Comparison of ENCODE assay signal across 8 mouse cellular contexts in the genomic region with DNA sequence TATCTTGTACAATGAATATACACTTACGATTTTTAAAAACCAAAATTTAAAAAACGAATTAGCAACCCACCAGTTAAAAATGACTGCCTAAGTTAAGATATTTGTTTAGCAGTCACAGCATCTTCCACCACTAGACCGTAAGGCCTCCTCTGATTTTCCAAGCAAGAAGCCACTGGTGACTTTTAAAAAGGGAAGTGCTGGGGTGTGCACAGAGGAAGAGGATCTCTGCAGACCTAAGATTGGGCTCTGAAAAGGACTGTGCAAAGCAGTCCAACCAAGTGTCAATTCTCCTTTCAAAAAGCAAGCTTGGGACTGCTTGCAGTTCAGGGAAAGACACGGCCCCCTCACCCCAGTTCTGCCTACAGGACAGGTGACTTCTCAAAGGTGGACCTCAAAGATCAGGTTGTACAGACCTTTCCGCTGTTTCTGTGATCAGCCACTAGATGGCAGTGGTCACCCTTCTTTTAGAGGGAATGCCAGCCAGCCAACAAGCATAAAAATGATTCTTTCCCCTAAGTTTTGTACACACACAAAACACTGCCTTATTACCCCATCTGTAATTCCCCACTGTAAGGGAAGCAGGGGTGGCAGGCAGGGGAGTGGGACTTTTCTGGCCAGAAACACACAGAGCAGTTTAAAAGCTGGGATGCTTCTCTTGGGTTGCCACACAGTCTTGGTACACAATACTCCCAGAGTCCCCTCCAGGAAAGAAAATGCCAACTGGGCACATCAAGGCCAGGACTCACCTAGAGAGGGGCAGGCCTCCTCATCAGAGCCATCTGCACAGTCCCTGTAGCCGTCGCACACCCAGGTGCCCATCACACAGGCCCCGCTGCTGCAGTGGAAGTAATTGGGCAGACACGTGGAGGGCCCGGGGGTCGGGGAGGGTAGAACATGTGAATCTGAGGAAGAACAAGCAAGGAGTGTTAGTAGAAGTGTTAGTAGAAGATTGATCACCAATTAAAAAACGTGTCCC.
A peak's percentile ranks its signal among the peaks of the same experiment; 100 is the strongest.
DNase-seq lines count a peak whose midpoint lies in the region; ATAC-seq and TF ChIP-seq lines count a peak whose summit lies in the region.

No protein-coding gene starts in this region.

- no peak for TF ChIP-seq POLR2A in testis, adult 2 months (IDR thresholded peaks at IDR 0.05; ENCODE audit: control insufficient read depth, low read depth, low read length)
- no peak for TF ChIP-seq POLR2A in lung, adult 2 months (IDR thresholded peaks at IDR 0.05; ENCODE audit: borderline replicate concordance, extremely low read depth, low read depth, low read length)
- TF ChIP-seq POLR2A in olfactory bulb, adult 2 months (IDR thresholded peaks at IDR 0.05; ENCODE audit: insufficient read depth, low read depth, low read length): no peak

- H3K27ac ChIP-seq in testis, adult 2 months (ENCODE audit: control insufficient read depth, insufficient read depth, low read depth, low read length): no peak overlapping the region
- H3K27ac ChIP-seq in hindbrain, embryonic 12.5 days: no peak overlapping the region
- no peak overlapping the region for H3K27ac ChIP-seq in olfactory bulb, adult 2 months (ENCODE audit: insufficient read depth, low read depth, low read length)

- peak; percentile 57; the same call in 1 of the 2 replicates for TF ChIP-seq CTCF in testis, adult 2 months (IDR thresholded peaks at IDR 0.05; ENCODE audit: control insufficient read depth, insufficient read depth, insufficient replicate concordance, low read depth, low read length)
- peak; percentile 66 for TF ChIP-seq CTCF in lung, adult 2 months (IDR thresholded peaks at IDR 0.05; ENCODE audit: insufficient read depth, low read length)
- TF ChIP-seq CTCF in olfactory bulb, adult 2 months (IDR thresholded peaks at IDR 0.05; ENCODE audit: insufficient read depth, low read depth, low read length): peak; percentile 24; the same call in 1 of the 2 replicates

- 69% methylated on average over 12 of the region's 12 CpGs for WGBS in hindbrain, embryonic 12.5 days
- 62% methylated on average over 12 of the region's 12 CpGs for WGBS in lung, adult 2 months
- 70% methylated on average over 12 of the region's 12 CpGs for WGBS in olfactory bulb, adult 2 months

- no peaks in the 10 kb centered on the region for H3K4me1 ChIP-seq in testis, adult 2 months (ENCODE audit: control insufficient read depth, insufficient read depth, low read length)
- H3K4me1 ChIP-seq in hindbrain, embryonic 12.5 days: peaks cover 4% of the 10 kb centered on the region
- H3K4me1 ChIP-seq in lung, adult 2 months (ENCODE audit: control insufficient read depth, insufficient read depth, low read length): no peaks in the 10 kb centered on the region
- no peaks in the 10 kb centered on the region for H3K4me1 ChIP-seq in olfactory bulb, adult 2 months (ENCODE audit: control insufficient read depth, insufficient read depth, low read length)

- no peaks in the 10 kb centered on the region for H3K36me3 ChIP-seq in testis, adult 2 months (ENCODE audit: control insufficient read depth, insufficient read depth, low read length)
- 0 out of 2 replicates have a peak, but pooled peaks cover 8% of the 10 kb centered on the region for H3K36me3 ChIP-seq in hindbrain, embryonic 12.5 days

- peak; percentile 26 to 80 for DNase-seq in adrenal gland, adult (ENCODE audit: inconsistent age in 2 of 2, low spot score in 1 of 2)
- no peak for DNase-seq in adrenal gland, postnatal 4 days (ENCODE audit: low spot score in 2 of 2)
- no peak for DNase-seq in testis, postnatal 10 days (ENCODE audit: low spot score)
- peak; percentile 75 for DNase-seq in embryo, embryonic 10 days (ENCODE audit: low spot score)
- DNase-seq in lung, adult 2 months: peak; percentile 31

- ATAC-seq in hindbrain, embryonic 12.5 days (ENCODE audit: low FRiP score): peak; percentile 38; the same call in 1 of the 2 replicates

- no peaks in the 10 kb centered on the region for H3K27me3 ChIP-seq in testis, adult 2 months (ENCODE audit: control insufficient read depth, insufficient read depth, low read length)
- H3K27me3 ChIP-seq in hindbrain, embryonic 12.5 days: no peaks in the 10 kb centered on the region

- no peak overlapping the region for H3K9ac ChIP-seq in hindbrain, embryonic 12.5 days

- no peak overlapping the region for H3K4me2 ChIP-seq in hindbrain, embryonic 12.5 days (replicated peaks)

- H3K4me3 ChIP-seq in testis, adult 2 months (ENCODE audit: control insufficient read depth, low read depth, low read length): no peak overlapping the region
- no peak overlapping the region for H3K4me3 ChIP-seq in hindbrain, embryonic 12.5 days
- no peak overlapping the region for H3K4me3 ChIP-seq in lung, adult 2 months (replicated peaks; ENCODE audit: extremely low read depth, low read depth, low read length)
- H3K4me3 ChIP-seq in olfactory bulb, adult 2 months (ENCODE audit: insufficient read depth, low read depth, low read length): no peak overlapping the region

- H3K9me3 ChIP-seq in hindbrain, embryonic 12.5 days (replicated peaks): no peaks in the 10 kb centered on the region

Comparison
In these comparisons a context has a peak if more than half of its experiments do, and no peak if none do; other contexts are left out.
1. DNase-seq: peak in adrenal gland, adult (2 of 2), embryo, embryonic 10 days (single experiment) and lung, adult 2 months (single experiment); none in adrenal gland, postnatal 4 days (0 of 2) and testis, postnatal 10 days (single experiment).
2. Peak in every context shown above with its lines, with median percentiles within 50 percentile points of each other: CTCF ChIP-seq.